Mouse (Mus musculus) liver, embryonic 12.5 days (tissue): ENCODE results near the gene Gm44973. TPM values are rescaled to one million over a fixed set of nuclear protein-coding genes. Genes with fewer than 3 reads are reported as not detected.
A peak's percentile ranks its signal among the peaks of the same experiment; 100 is the strongest.

Experiments
- ATAC-seq: fragments of 200-750 bp; cut with Nextera tagmentation; 2 replicates; pipeline ENCODE4 v1.8.0; 2017; ENCODE audit warnings: moderate number of reproducible peaks, mild to moderate bottlenecking, moderate library complexity
- H3K27ac ChIP-seq: fragments of 300-500 bp; sonication (generic); 2 replicates; pipeline ENCODE4 v1.5.1; 2016; ENCODE audit warnings: mild to moderate bottlenecking
- H3K27me3 ChIP-seq: fragments of 300-500 bp; sonication (generic); replicated peaks from 2 replicates; pipeline ENCODE4 v1.6.1; 2016; ENCODE audit warnings: mild to moderate bottlenecking, moderate library complexity
- H3K36me3 ChIP-seq: fragments of 300-500 bp; sonication (generic); 2 replicates; pipeline ENCODE4 v1.6.1; 2016; ENCODE audit warnings: mild to moderate bottlenecking, moderate library complexity
- H3K4me1 ChIP-seq: fragments of 300-500 bp; sonication (generic); 2 replicates; pipeline ENCODE4 v1.6.1; 2016
- H3K4me2 ChIP-seq: fragments of 300-500 bp; sonication (generic); 2 replicates; pipeline ENCODE4 v1.6.1; 2016; ENCODE audit warnings: mild to moderate bottlenecking, moderate library complexity
- H3K4me3 ChIP-seq: fragments of 300-500 bp; sonication (generic); 2 replicates; pipeline ENCODE4 v1.5.1; 2016; ENCODE audit warnings: mild to moderate bottlenecking, moderate library complexity
- H3K9ac ChIP-seq: fragments of 300-500 bp; sonication (generic); 2 replicates; pipeline ENCODE4 v1.6.1; 2016; ENCODE audit warnings: mild to moderate bottlenecking, moderate library complexity
- H3K9me3 ChIP-seq: fragments of 300-500 bp; sonication (generic); replicated peaks from 2 replicates; pipeline ENCODE4 v1.6.1; 2016; ENCODE audit warnings: mild to moderate bottlenecking, moderate library complexity
- WGBS: fragments of 180-500 bp; shearing (Covaris S2); methylation state at CpG from one replicate; pipeline ENCODE4 v1.1.7; 2016; ENCODE audit not compliant: insufficient replicate concordance; 5-methylcytosine and 5-hydroxymethylcytosine counted together
- polyA plus RNA-seq: library from polyadenylated mRNA; unstranded; fragments of >200 nt; fragmentation: Nextera tagmentation; extraction: Ambion mirVana; gene quantifications from 2 replicates; pipeline ENCODE4 v1.2.1, GENCODE M21; 2016

The Gm44973 gene
- polyA plus RNA-seq, 1 experiment from 2014 or later: 1.0 TPM

GRCm38 (mm10) chr7:5037467-5037866 is 22.2 kb downstream of the Gm44973 start:
- peak overlapping the region; percentile 77 for H3K9ac ChIP-seq
- WGBS: 69% methylated on average over 8 of the region's 8 CpGs

GRCm38 (mm10) chr7:5038109-5038732 is 22.9 kb downstream of the Gm44973 start, which contains the start of gene Zfp784:
Gene Zfp784 (minus strand): TSS chr7:5038446.
- Histone ChIP-seq H3K4me1 (peaks cover 28% of the 10 kb centered on the region), H3K4me3 (peak within 1 kb of the TSS; percentile 76), H3K9me3 (no peaks in the 10 kb centered on the region), H3K9ac (peak within 1 kb of the TSS; percentile 77), H3K4me2 (peak within 1 kb of the TSS; percentile 72), H3K27ac (peak within 1 kb of the TSS; percentile 88), H3K36me3 (peaks cover 31% of the 10 kb centered on the region), H3K27me3 (no peaks in the 10 kb centered on the region)
- WGBS: under 1% methylated on average over 48 of the region's 48 CpGs
- peak; percentile 97 for ATAC-seq

More at GRCm38 (mm10) chr7:5037467-5037866, 22.2 kb downstream of the Gm44973 start:
- H3K27ac ChIP-seq: peak overlapping the region; percentile 88
- no peaks in the 10 kb centered on the region for H3K27me3 ChIP-seq
- peak overlapping the region; percentile 76 for H3K4me3 ChIP-seq
- H3K4me1 ChIP-seq: peaks cover 28% of the 10 kb centered on the region
- no peaks in the 10 kb centered on the region; the same call in 1 of the 2 replicates for H3K9me3 ChIP-seq
- peaks cover 38% of the 10 kb centered on the region for H3K36me3 ChIP-seq
- H3K4me2 ChIP-seq: peak overlapping the region; percentile 72
- ATAC-seq: no peak

- peak overlapping the region; percentile 88 for H3K27ac ChIP-seq
- peaks cover 28% of the 10 kb centered on the region for H3K4me1 ChIP-seq
- H3K4me3 ChIP-seq: peak overlapping the region; percentile 76
- ATAC-seq: no peak
- 30% methylated on average over 5 of the region's 5 CpGs for WGBS
- H3K4me2 ChIP-seq: peak overlapping the region; percentile 72
- H3K9me3 ChIP-seq: no peaks in the 10 kb centered on the region
- no peaks in the 10 kb centered on the region for H3K27me3 ChIP-seq
- peak overlapping the region; percentile 77 for H3K9ac ChIP-seq
- peaks cover 24% of the 10 kb centered on the region for H3K36me3 ChIP-seq
Measured at GRCm38 (mm10) chr7:5038940-5039339, 23.6 kb downstream of the Gm44973 start.

GRCm38 (mm10) chr7:5044981-5045380 is 29.7 kb downstream of the Gm44973 start:
- no peak for ATAC-seq
- no peak overlapping the region for H3K9ac ChIP-seq
- peaks cover 1% of the 10 kb centered on the region for H3K4me1 ChIP-seq
- H3K27ac ChIP-seq: no peak overlapping the region
- no peak overlapping the region for H3K4me2 ChIP-seq
- H3K36me3 ChIP-seq: peaks cover 3% of the 10 kb centered on the region; the same call in 1 of the 2 replicates
- peaks cover 21% of the 10 kb centered on the region for H3K27me3 ChIP-seq
- H3K9me3 ChIP-seq: no peaks in the 10 kb centered on the region
- H3K4me3 ChIP-seq: no peak overlapping the region
- 18% methylated on average over 2 of the region's 2 CpGs for WGBS

- Histone ChIP-seq H3K4me3 (no peak overlapping the region), H3K9ac (no peak overlapping the region), H3K4me2 (no peak overlapping the region), H3K4me1 (peaks cover 7% of the 10 kb centered on the region; the same call in 1 of the 2 replicates), H3K9me3 (no peaks in the 10 kb centered on the region), H3K27me3 (peaks cover 32% of the 10 kb centered on the region), H3K27ac (no peak overlapping the region), H3K36me3 (no peaks in the 10 kb centered on the region)
- WGBS: 69% methylated on average over 2 of the region's 2 CpGs
- ATAC-seq: no peak
Measured at GRCm38 (mm10) chr7:5046112-5046511, 30.8 kb downstream of the Gm44973 start.

- no peak overlapping the region for H3K9ac ChIP-seq
- WGBS: 9% methylated on average over 2 of the region's 2 CpGs
Measured at GRCm38 (mm10) chr7:5047313-5047712, 32.0 kb downstream of the Gm44973 start.

GRCm38 (mm10) chr7:5051193-5052192 is 36.2 kb downstream of the Gm44973 start, which contains the start of gene Zfp580:
Gene Zfp580 (plus strand): TSS chr7:5051538.
- H3K4me1 ChIP-seq: peaks cover 24% of the 10 kb centered on the region
- H3K9me3 ChIP-seq: no peaks in the 10 kb centered on the region
- H3K9ac ChIP-seq: peak within 1 kb of the TSS; percentile 71
- no peaks in the 10 kb centered on the region for H3K36me3 ChIP-seq
- H3K27ac ChIP-seq: no peak within 1 kb of the TSS
- WGBS: 1% methylated on average over 65 of the region's 65 CpGs
- peak; percentile 66 for ATAC-seq
- peaks cover 81% of the 10 kb centered on the region for H3K27me3 ChIP-seq
- H3K4me2 ChIP-seq: peak within 1 kb of the TSS; percentile 81
- H3K4me3 ChIP-seq: peak within 1 kb of the TSS; percentile 66

More at GRCm38 (mm10) chr7:5047313-5047712, 32.0 kb downstream of the Gm44973 start:
- H3K4me2 ChIP-seq: no peak overlapping the region
- no peaks in the 10 kb centered on the region for H3K9me3 ChIP-seq
- no peak overlapping the region for H3K4me3 ChIP-seq
- peaks cover 16% of the 10 kb centered on the region; the same call in 1 of the 2 replicates for H3K4me1 ChIP-seq
- no peak for ATAC-seq
- H3K27me3 ChIP-seq: peaks cover 44% of the 10 kb centered on the region
- no peaks in the 10 kb centered on the region for H3K36me3 ChIP-seq
- H3K27ac ChIP-seq: no peak overlapping the region

- H3K9ac ChIP-seq: no peak overlapping the region
- 9% methylated on average over 12 of the region's 12 CpGs for whole genome bisulfite sequencing
Measured at GRCm38 (mm10) chr7:5052438-5052837, 37.1 kb downstream of the Gm44973 start.

GRCm38 (mm10) chr7:5052931-5053343 is 37.6 kb downstream of the Gm44973 start:
- WGBS: 3% methylated on average over 45 of the region's 45 CpGs
- ATAC-seq: no peak
- peak overlapping the region; percentile 39; the same call in 1 of the 2 replicates for H3K9ac ChIP-seq

More at GRCm38 (mm10) chr7:5052438-5052837, 37.1 kb downstream of the Gm44973 start:
- ATAC-seq: no peak
- Histone ChIP-seq H3K4me1 (peaks cover 24% of the 10 kb centered on the region), H3K27ac (no peak overlapping the region), H3K4me2 (peak overlapping the region; percentile 81), H3K27me3 (peaks cover 91% of the 10 kb centered on the region), H3K4me3 (peak overlapping the region; percentile 66), H3K9me3 (no peaks in the 10 kb centered on the region), H3K36me3 (no peaks in the 10 kb centered on the region)

GRCm38 (mm10) chr7:5053456-5054179 is 38.3 kb downstream of the Gm44973 start:
- Histone ChIP-seq H3K36me3 (no peaks in the 10 kb centered on the region), H3K4me1 (peaks cover 24% of the 10 kb centered on the region), H3K27ac (no peak overlapping the region), H3K4me3 (peak overlapping the region; percentile 66), H3K27me3 (peaks cover 100% of the 10 kb centered on the region), H3K9me3 (no peaks in the 10 kb centered on the region), H3K9ac (no peak overlapping the region), H3K4me2 (peak overlapping the region; percentile 81)
- ATAC-seq: no peak
- WGBS: 8% methylated on average over 32 of the region's 32 CpGs

More at GRCm38 (mm10) chr7:5052931-5053343, 37.6 kb downstream of the Gm44973 start:
- Histone ChIP-seq H3K27me3 (peaks cover 96% of the 10 kb centered on the region), H3K36me3 (no peaks in the 10 kb centered on the region), H3K4me1 (peaks cover 24% of the 10 kb centered on the region), H3K9me3 (no peaks in the 10 kb centered on the region), H3K27ac (no peak overlapping the region), H3K4me3 (peak overlapping the region; percentile 66), H3K4me2 (peak overlapping the region; percentile 81)

- no peak for ATAC-seq
- no peaks in the 10 kb centered on the region for H3K36me3 ChIP-seq
- no peaks in the 10 kb centered on the region for H3K9me3 ChIP-seq
- H3K4me2 ChIP-seq: peak overlapping the region; percentile 57
- H3K9ac ChIP-seq: peak overlapping the region; percentile 47
- peaks cover 29% of the 10 kb centered on the region for H3K4me1 ChIP-seq
- peaks cover 78% of the 10 kb centered on the region for H3K27me3 ChIP-seq
- WGBS: 5% methylated on average over 54 of the region's 55 CpGs
- no peak overlapping the region for H3K27ac ChIP-seq
- peak overlapping the region; percentile 38 for H3K4me3 ChIP-seq
Measured at GRCm38 (mm10) chr7:5056651-5057263, 41.5 kb downstream of the Gm44973 start.
